Mouse (Mus musculus) brain, embryonic 14.5 days (tissue): ENCODE measurements around the gene Rbms1.

Experiments used
- CTCF ChIP-seq: fragments of 200-500 bp; IDR thresholded peaks from 2 replicates; pipeline ENCODE4 v1.5.1; 2012; ENCODE audit warnings: inconsistent platforms, mild to moderate bottlenecking, moderate library complexity, borderline replicate concordance; ENCODE audit not compliant: insufficient read depth, insufficient read length; ENCODE audit errors: extremely low read depth
- POLR2A ChIP-seq: fragments of 200-500 bp; IDR thresholded peaks from 2 replicates; pipeline ENCODE4 v1.6.1; 2012; ENCODE audit warnings: mild to moderate bottlenecking, inconsistent platforms, borderline replicate concordance; ENCODE audit not compliant: poor library complexity, insufficient read depth, insufficient read length, severe bottlenecking; ENCODE audit errors: extremely low read depth

- TF ChIP-seq CTCF: no peak
- no peak for TF ChIP-seq POLR2A
Measured at GRCm38 (mm10) chr2:60708671-60709070, 254.3 kb downstream of the Rbms1 start.
